Mouse (Mus musculus) ovary, postnatal 10 days (tissue): ENCODE data around the gene Lysmd4.

Experiments used
- DNase-seq: peaks from one replicate; pipeline ENCODE4 v3.0.0; 2022; ENCODE audit warnings: low spot score

Gene Lysmd4

GRCm38 (mm10) chr7:67342067-67342625, 119.8 kb downstream of the Lysmd4 start:
- no peak for DNase-seq

DNA sequence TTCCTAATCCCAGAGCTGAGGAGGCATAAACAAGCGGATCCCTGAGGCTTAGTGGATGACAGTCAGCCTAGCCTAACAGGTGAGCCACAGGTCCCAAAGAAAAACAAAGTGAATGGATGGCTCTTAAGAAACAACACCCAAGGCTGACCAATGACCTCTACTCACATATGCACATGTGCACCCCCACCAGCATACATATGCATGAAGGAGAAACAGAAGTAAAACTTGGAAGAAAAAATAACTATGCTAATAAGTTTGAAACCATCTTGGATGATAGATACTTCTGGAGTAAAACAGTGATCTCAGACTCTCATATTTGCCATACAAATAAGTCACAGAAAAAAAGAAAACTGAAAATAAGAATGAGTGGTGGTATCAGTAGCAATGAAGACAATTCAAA, 122.1 kb downstream of the Lysmd4 start:
- no peak for DNase-seq

DNA sequence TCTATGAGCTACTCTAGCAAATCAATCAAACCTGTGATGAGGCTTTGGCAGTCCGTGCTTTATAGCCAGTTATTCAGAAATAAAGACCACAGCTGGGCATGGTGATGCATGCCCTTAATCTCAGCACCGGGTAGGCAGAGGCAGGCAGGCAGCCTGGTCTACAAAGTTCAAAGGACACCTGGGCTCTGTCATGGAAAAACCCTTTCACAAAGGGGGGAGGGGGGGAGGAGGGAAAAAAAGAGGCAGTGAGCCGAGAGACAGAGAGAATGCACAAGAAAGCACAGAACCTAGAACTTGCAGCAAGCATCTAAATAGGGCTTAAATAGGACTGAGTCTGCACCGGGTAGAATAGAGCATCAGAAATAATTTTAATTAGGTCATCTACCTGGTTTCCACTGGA, 130.6 kb downstream of the Lysmd4 start:
- no peak for DNase-seq

- DNase-seq, result no peak
Observed at GRCm38 (mm10) chr7:67353667-67354066, 131.3 kb downstream of the Lysmd4 start.

GRCm38 (mm10) chr7:67355870-67356269, 133.5 kb downstream of the Lysmd4 start:
- no peak for DNase-seq
